Mouse (Mus musculus) brain, embryonic 14.5 days (tissue): ENCODE results near the gene Scml4.

Source experiments
- CTCF ChIP-seq: fragments of 200-500 bp; IDR thresholded peaks from 2 replicates; pipeline ENCODE4 v1.5.1; 2012; ENCODE audit warnings: inconsistent platforms, mild to moderate bottlenecking, moderate library complexity, borderline replicate concordance; ENCODE audit not compliant: insufficient read depth, insufficient read length; ENCODE audit errors: extremely low read depth
- POLR2A ChIP-seq: fragments of 200-500 bp; IDR thresholded peaks from 2 replicates; pipeline ENCODE4 v1.6.1; 2012; ENCODE audit warnings: mild to moderate bottlenecking, inconsistent platforms, borderline replicate concordance; ENCODE audit not compliant: poor library complexity, insufficient read depth, insufficient read length, severe bottlenecking; ENCODE audit errors: extremely low read depth

DNA sequence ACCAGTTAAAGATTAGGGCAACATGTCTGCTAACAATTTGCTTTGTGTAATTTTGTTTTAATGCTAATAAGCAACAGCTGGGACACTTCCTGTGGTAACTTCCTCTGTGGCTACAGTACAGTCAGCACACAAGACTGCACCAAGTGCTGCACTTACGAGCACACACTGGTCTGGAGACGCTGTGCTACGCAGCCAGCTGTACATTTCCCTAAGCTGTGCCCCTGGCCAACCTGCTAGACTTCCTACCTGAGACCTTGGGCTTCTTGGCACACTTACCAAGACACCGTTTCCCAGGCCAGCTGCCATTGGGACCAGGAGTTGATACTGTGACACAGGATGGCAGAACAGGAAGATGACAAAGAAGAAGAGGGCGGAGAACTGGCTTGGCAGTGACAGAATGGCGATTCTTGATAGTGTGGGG lies 102.0 kb downstream of the Scml4 start:
- TF ChIP-seq CTCF = no peak
- TF ChIP-seq POLR2A = no peak
